Mouse (Mus musculus): ENCODE data around the gene Cox20. TPM values are rescaled to one million over a fixed set of nuclear protein-coding genes. Genes with fewer than 3 reads are reported as not detected.

The Cox20 gene
- polyA plus RNA-seq, 1 experiment from 2014 or later: 146 TPM

GRCm38 (mm10) chr1:178319295-178320037 is 536 bp downstream of the Cox20 start:
- Histone ChIP-seq H3K27me3 (ENCODE audit: control insufficient read depth, insufficient read depth, low read length) (no peaks in the 10 kb centered on the region), H3K4me3 (ENCODE audit: low read depth, low read length) (peak overlapping the region; percentile 60), H3K4me1 (replicated peaks; ENCODE audit: control insufficient read depth, insufficient read depth) (no peaks in the 10 kb centered on the region; the same call in 1 of the 2 replicates), H3K9me3 (ENCODE audit: control insufficient read depth, low read length) (no peaks in the 10 kb centered on the region), H3K27ac (replicated peaks) (peak overlapping the region; percentile 99), H3K4me2 (replicated peaks; ENCODE audit: low read depth) (peak overlapping the region; percentile 70), H3K36me3 (ENCODE audit: control insufficient read depth, insufficient read depth, low read length) (peaks cover 18% of the 10 kb centered on the region), H3K9ac (ENCODE audit: low read length) (peak overlapping the region; percentile 87)
- DNase-seq (ENCODE audit: low spot score): no peak
- ATAC-seq (ENCODE audit: low FRiP score, low TSS enrichment): peak; percentile 30; the same call in 1 of the 2 replicates
- TF ChIP-seq EP300 (optimal IDR thresholded peaks at IDR 0.05) (no peak), CTCF (IDR thresholded peaks at IDR 0.05; ENCODE audit: low read depth) (no peak)
- WGBS: 0% methylated on average over 12 of the region's 12 CpGs

- Histone ChIP-seq H3K4me2 (replicated peaks; ENCODE audit: low read depth) (peak overlapping the region; percentile 70), H3K27ac (replicated peaks) (peak overlapping the region; percentile 99), H3K4me3 (ENCODE audit: low read depth, low read length) (peak overlapping the region; percentile 60), H3K36me3 (ENCODE audit: control insufficient read depth, insufficient read depth, low read length) (peaks cover 20% of the 10 kb centered on the region), H3K4me1 (replicated peaks; ENCODE audit: control insufficient read depth, insufficient read depth) (no peaks in the 10 kb centered on the region; the same call in 1 of the 2 replicates), H3K9ac (ENCODE audit: low read length) (peak overlapping the region; percentile 87), H3K27me3 (ENCODE audit: control insufficient read depth, insufficient read depth, low read length) (no peaks in the 10 kb centered on the region), H3K9me3 (ENCODE audit: control insufficient read depth, low read length) (no peaks in the 10 kb centered on the region)
- 11% methylated on average over 8 of the region's 8 CpGs for WGBS
- no peak for DNase-seq (ENCODE audit: low spot score)
- no peak for ATAC-seq (ENCODE audit: low FRiP score, low TSS enrichment)
- TF ChIP-seq EP300 (optimal IDR thresholded peaks at IDR 0.05) (no peak), CTCF (IDR thresholded peaks at IDR 0.05; ENCODE audit: low read depth) (no peak)
Measured at GRCm38 (mm10) chr1:178320038-178320722, 1.2 kb downstream of the Cox20 start.

- TF ChIP-seq EP300 (optimal IDR thresholded peaks at IDR 0.05) (no peak), CTCF (IDR thresholded peaks at IDR 0.05; ENCODE audit: low read depth) (0 out of 2 replicates have a peak, but pooled peaks have one; percentile 4)
- ATAC-seq (ENCODE audit: low FRiP score, low TSS enrichment) (no peak), DNase-seq (ENCODE audit: low spot score) (no peak)
- 23% methylated on average over 5 of the region's 5 CpGs for WGBS
- no peak overlapping the region for H3K9ac ChIP-seq (ENCODE audit: low read length)
- H3K9me3 ChIP-seq (ENCODE audit: control insufficient read depth, low read length): no peaks in the 10 kb centered on the region
- peak overlapping the region; percentile 70 for H3K4me2 ChIP-seq (replicated peaks; ENCODE audit: low read depth)
- peaks cover 20% of the 10 kb centered on the region for H3K36me3 ChIP-seq (ENCODE audit: control insufficient read depth, insufficient read depth, low read length)
- peak overlapping the region; percentile 3; the same call in 1 of the 2 replicates for H3K27ac ChIP-seq (replicated peaks)
- no peaks in the 10 kb centered on the region; the same call in 1 of the 2 replicates for H3K4me1 ChIP-seq (replicated peaks; ENCODE audit: control insufficient read depth, insufficient read depth)
- H3K27me3 ChIP-seq (ENCODE audit: control insufficient read depth, insufficient read depth, low read length): no peaks in the 10 kb centered on the region
- 0 out of 2 replicates have a peak overlapping the region, but pooled peaks have one; percentile 60 for H3K4me3 ChIP-seq (ENCODE audit: low read depth, low read length)
Measured at GRCm38 (mm10) chr1:178320723-178321590, 2.0 kb downstream of the Cox20 start.

- no peaks in the 10 kb centered on the region; the same call in 1 of the 2 replicates for H3K4me1 ChIP-seq (replicated peaks; ENCODE audit: control insufficient read depth, insufficient read depth)
- DNase-seq (ENCODE audit: low spot score) (no peak), ATAC-seq (ENCODE audit: low FRiP score, low TSS enrichment) (no peak)
- H3K9ac ChIP-seq (ENCODE audit: low read length): no peak overlapping the region
- no peak overlapping the region for H3K27ac ChIP-seq (replicated peaks)
- no peak overlapping the region for H3K4me2 ChIP-seq (replicated peaks; ENCODE audit: low read depth)
- H3K4me3 ChIP-seq (ENCODE audit: low read depth, low read length): no peak overlapping the region
- 48% methylated on average over 4 of the region's 4 CpGs for WGBS
- no peaks in the 10 kb centered on the region for H3K27me3 ChIP-seq (ENCODE audit: control insufficient read depth, insufficient read depth, low read length)
- no peak for TF ChIP-seq EP300 (optimal IDR thresholded peaks at IDR 0.05)
- TF ChIP-seq CTCF (IDR thresholded peaks at IDR 0.05; ENCODE audit: low read depth): no peak
- H3K36me3 ChIP-seq (ENCODE audit: control insufficient read depth, insufficient read depth, low read length): peaks cover 20% of the 10 kb centered on the region
- H3K9me3 ChIP-seq (ENCODE audit: control insufficient read depth, low read length): no peaks in the 10 kb centered on the region
Measured at GRCm38 (mm10) chr1:178321730-178322357, 2.9 kb downstream of the Cox20 start.

- Histone ChIP-seq H3K4me3 (ENCODE audit: low read depth, low read length) (no peak overlapping the region), H3K36me3 (ENCODE audit: control insufficient read depth, insufficient read depth, low read length) (peaks cover 22% of the 10 kb centered on the region), H3K4me2 (replicated peaks; ENCODE audit: low read depth) (no peak overlapping the region), H3K27ac (replicated peaks) (no peak overlapping the region), H3K4me1 (replicated peaks; ENCODE audit: control insufficient read depth, insufficient read depth) (no peaks in the 10 kb centered on the region; the same call in 1 of the 2 replicates), H3K9ac (ENCODE audit: low read length) (no peak overlapping the region), H3K27me3 (ENCODE audit: control insufficient read depth, insufficient read depth, low read length) (no peaks in the 10 kb centered on the region), H3K9me3 (ENCODE audit: control insufficient read depth, low read length) (no peaks in the 10 kb centered on the region)
- no peak for DNase-seq (ENCODE audit: low spot score)
- WGBS: 82% methylated on average over 1 of the region's 1 CpGs
- no peak for ATAC-seq (ENCODE audit: low FRiP score, low TSS enrichment)
- TF ChIP-seq CTCF (IDR thresholded peaks at IDR 0.05; ENCODE audit: low read depth) (no peak), EP300 (optimal IDR thresholded peaks at IDR 0.05) (no peak)
Measured at GRCm38 (mm10) chr1:178323235-178323634, 4.3 kb downstream of the Cox20 start.
